Mouse (Mus musculus): Measurements from ENCODE around the gene Kdm4d.
"Not testable (repeated sequence)": the region's sequence is repeated elsewhere in the genome, so short reads cannot be mapped to it uniquely, and the experiment has no call there.

Gene Kdm4d

DNA sequence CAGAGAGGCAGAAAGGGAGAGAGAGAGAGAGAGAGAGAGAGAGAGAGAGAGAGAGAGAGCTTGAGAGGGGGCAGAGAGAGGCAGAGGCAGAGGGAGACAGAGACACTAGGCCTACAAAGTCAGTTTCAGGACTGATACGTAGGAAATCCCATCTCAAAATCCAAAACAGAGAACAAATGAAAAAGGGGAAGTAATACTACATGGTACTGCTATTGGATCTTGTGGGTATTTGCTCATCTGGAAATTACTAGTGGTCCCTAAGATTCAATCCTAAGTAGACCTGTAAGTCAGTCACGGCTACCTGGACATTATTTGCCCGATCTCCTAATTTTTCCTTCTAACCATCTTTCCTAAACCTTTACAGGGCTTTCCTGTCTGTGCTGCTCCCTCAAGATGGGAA, 44.0 kb downstream of the Kdm4d start:
- DNase-seq (ENCODE audit: extremely low read depth, low read depth), result no peak

DNA sequence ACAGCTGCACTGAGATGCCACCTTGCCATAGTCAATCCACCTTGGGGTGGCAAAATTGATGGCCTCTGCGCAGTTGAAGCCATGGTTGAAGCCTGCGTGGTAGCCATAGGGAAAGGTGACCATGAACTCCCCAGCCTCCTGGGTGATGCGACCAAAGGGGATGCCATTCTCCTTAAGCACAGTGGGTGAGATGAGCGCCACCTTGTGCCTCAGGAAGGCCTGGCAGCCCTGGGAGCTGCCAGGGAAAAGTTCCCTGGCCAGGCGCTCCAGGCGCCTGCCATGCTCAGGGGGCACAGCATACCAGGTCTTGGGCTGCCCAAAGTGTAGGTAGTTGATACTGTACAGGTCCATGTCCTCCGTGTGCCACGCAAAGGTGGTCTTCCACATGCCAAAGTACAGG, 49.2 kb downstream of the Kdm4d start:
- DNase-seq (ENCODE audit: extremely low read depth, low read depth), result not testable (repeated sequence)

DNA sequence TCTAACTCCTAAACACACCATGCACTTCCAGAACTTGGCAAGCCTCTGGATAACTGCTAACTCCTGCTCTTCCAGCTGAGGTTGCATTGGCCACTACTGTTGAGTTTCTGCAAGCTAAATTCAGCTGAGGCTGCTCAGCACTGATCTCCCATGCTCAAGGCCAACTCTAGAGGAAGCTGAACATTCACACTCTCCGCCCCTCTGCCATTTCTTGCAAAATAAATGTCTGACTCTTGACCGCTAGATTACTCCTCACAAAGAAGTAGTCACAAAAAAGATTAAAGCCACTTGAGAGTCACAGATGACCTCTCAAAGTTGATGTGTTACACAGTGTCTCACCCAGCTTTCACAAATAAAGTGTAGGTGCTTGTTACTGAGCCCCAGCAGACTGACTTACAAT, 53.2 kb downstream of the Kdm4d start:
- not testable (repeated sequence) for DNase-seq (ENCODE audit: extremely low read depth, low read depth)

DNA sequence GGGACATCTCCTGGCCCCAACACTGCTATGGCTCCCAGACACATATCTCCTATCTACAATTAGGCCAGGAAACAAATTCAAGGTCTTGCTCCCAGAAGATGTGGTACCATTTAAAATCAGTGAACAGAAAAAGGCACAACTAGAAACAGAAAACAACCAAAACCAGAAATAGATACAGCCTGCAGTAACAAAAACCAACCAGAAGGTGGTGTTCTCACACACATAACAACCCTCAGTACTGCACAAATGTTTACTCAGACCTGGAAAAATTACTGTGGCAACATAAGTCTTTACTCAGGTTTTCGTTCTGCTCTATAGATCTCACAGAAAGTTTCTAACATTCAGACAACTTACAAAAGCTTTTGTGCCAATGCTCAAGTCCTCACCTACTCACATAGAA, 59.9 kb downstream of the Kdm4d start:
- no peak for DNase-seq (ENCODE audit: extremely low read depth, low read depth)

DNA sequence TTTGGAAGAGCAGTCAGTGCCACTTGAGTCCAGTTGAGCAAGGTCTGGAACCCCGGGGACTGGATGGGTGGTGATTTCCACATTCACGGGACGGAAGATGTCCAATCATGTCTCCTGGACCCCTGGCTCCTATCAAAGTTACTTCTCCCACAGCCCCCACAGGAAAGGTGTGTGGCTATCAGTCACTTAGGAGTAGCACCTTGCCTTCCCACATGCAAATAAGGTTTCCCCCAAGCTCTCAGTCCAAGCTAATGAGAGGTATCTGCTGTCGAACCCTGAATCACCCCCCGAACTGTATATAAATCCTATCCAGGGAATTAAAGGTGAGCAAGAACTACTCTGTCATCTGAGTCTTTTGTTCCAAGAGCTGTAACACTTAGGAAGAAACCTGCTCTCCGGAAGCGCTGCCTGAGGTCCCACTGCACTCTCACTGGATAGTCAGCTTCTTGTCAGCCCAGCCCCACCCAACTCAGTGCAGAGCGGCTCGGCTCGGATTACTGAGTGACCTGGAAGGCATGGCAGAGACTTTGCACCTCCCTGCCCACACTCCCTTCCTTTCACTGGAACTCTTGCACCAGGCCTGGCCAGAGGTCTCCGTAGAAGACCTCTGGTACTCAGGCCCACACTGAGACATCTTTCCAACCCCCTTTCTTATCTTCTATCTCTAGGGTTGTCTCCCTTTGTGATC, 66.9 kb downstream of the Kdm4d start:
- DNase-seq (ENCODE audit: extremely low read depth, low read depth), result no peak
